Mouse (Mus musculus) T-helper 2 cell (primary cell): Measurements from ENCODE around the gene Tspan33.

Source experiments
- in situ Hi-C: fragments of 300-600 bp; cut with MboI, MseI; formaldehyde crosslinking; loops from one replicate; pipeline ENCODE4 v1.15.1; 2025; ENCODE audit warnings: high pct_unique_total_duplicates

The Tspan33 gene

GRCm38 (mm10) chr6:29751466-29752152 is 57.6 kb downstream of the Tspan33 start:
- in situ Hi-C loops = no loop called here

- in situ Hi-C loops = no loop called here
Measured at GRCm38 (mm10) chr6:29753336-29753735, 59.3 kb downstream of the Tspan33 start.

DNA sequence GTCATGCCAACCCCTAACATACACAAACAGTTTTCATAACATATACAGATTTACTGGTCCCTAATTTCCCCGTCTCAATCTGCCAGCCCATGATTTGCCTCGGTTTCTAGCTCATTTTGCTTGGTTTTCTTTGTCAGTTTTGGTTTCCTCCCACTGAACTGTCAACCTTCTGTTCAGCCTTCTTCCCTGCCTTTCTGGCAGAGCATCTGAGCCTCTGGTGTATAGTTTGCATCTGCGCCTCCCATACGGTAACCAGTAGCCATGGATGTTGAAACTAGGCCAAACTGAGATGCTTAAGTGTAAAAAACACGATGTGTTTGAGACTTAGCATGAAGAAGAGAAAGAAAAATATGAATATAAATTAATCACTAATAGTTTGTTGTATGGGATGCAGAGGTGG is 62.0 kb downstream of the Tspan33 start:
- in situ Hi-C loops = loop anchor here (5.0 kb wide), 1 partner anchor 34 kb away; no protein-coding TSS in a partner anchor

DNA sequence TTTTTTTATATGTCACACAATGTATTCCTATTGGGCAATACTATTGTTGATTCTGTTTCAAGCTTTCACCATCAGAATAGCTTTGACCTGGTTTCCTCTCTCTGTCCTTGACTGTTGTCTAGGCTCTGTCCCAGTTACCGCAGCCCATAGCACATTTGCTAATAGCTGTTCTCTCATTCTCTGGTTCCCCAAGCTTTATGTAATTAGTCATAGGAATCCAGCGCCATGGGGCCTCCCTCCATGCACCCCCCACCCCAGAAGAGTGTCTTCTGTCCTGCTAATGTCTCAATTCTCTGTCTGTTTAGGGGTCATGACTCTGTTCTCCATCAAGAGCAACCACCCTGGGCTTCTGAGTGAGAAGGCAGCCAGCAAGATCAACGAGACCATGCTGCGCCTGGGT is 62.5 kb downstream of the Tspan33 start:
- in situ Hi-C loops = loop anchor here (5.0 kb wide), 1 partner anchor 34 kb away; no protein-coding TSS in a partner anchor

DNA sequence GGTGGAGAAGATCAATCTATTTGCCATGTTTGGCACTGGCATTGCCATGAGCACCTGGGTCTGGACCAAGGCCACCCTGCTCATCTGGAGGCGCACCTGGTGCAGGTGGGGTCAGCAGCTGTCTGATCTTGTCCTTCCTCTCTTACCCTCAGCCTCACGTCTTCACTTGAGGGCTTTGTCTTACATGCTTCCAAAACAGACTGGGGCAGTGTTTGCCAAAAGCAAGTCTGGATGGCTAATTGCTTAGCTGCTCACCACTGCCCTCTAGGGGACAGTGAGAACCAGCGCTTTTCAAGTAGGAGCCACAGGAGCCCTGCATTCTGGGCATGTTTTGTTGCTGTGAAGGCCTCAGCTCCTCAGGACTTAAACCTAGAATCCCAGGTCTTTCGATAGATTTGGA is 64.4 kb downstream of the Tspan33 start:
- in situ Hi-C loops = loop anchor here (5.0 kb wide), 1 partner anchor 36 kb away; no protein-coding TSS in a partner anchor

GRCm38 (mm10) chr6:29759012-29759679 is 65.1 kb downstream of the Tspan33 start:
- in situ Hi-C loops = loop anchor here (5.0 kb wide), 1 partner anchor 37 kb away; no protein-coding TSS in a partner anchor

GRCm38 (mm10) chr6:29760397-29760796 is 66.4 kb downstream of the Tspan33 start:
- in situ Hi-C loops = loop anchor here (10.0 kb wide), 1 partner anchor 64 kb away; no protein-coding TSS in a partner anchor

GRCm38 (mm10) chr6:29761282-29761681 is 67.3 kb downstream of the Tspan33 start:
- in situ Hi-C loops = loop anchor here (10.0 kb wide), 1 partner anchor 64 kb away; no protein-coding TSS in a partner anchor

DNA sequence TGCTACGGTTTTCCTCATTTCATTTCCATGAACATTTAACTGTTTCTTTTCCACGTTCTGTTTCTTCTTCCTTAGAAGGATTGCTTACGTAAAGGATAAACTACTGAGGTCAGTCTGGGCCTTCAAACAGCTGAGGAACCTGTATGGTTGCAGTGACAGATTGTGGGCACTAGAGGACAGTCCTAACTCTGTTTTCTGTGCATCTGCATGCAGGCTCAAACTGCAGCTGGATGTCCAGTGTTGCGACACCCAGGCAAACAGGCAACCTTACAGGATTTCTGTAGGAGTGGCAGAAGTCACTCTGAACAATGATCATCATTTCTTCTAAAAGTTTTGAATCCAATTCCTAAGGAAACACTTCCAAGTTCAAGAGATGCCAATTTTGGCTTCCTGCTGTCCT is 68.5 kb downstream of the Tspan33 start:
- in situ Hi-C loops = loop anchor here (10.0 kb wide), 1 partner anchor 62 kb away; no protein-coding TSS in a partner anchor

DNA sequence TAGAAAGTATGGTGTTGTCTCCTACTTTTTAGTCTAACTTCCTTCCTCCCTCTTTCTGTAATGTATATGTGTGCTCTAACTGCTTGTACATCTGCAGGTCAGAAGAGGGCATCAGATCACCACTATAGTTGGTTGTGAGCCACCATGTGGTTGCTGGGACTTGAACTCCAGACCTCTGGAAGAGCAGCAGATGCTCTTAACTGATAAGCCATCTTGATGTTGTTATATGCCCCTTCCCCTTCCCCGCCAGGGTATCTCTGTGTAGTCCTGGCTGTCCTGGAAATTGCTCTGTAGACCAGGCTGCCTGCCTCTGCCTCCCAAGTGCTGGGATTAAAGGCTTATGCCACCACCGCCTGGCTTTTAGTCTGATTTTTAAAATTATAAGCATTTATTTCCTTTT is 72.9 kb downstream of the Tspan33 start:
- in situ Hi-C loops = loop anchor here (10.0 kb wide), 1 partner anchor 58 kb away; no protein-coding TSS in a partner anchor
